Mouse (Mus musculus) intestine, embryonic 14.5 days (tissue): ENCODE measurements around the gene Stra8. TPM values are rescaled to one million over a fixed set of nuclear protein-coding genes. Genes with fewer than 3 reads are reported as not detected.
A peak's percentile ranks its signal among the peaks of the same experiment; 100 is the strongest.

Experiments used
- ATAC-seq: fragments of 200-750 bp; cut with Nextera tagmentation; replicated peaks from 2 replicates; pipeline ENCODE4 v1.8.0; 2017; ENCODE audit warnings: low read depth, moderate number of reproducible peaks, moderate TSS enrichment, moderate library complexity; ENCODE audit not compliant: low FRiP score, low TSS enrichment
- DNase-seq: peaks from one replicate; pipeline ENCODE4 v3.0.0-alpha.2; 2018; ENCODE audit warnings: low spot score
- H3K27ac ChIP-seq: fragments of 300-500 bp; sonication (generic); 2 replicates; pipeline ENCODE4 v1.5.1; 2014; ENCODE audit warnings: low read depth, mild to moderate bottlenecking, control low read depth
- H3K27me3 ChIP-seq: fragments of 300-500 bp; sonication (generic); replicated peaks from 2 replicates; pipeline ENCODE4 v1.6.1; 2014; ENCODE audit warnings: low read length, control low read depth; ENCODE audit not compliant: control insufficient read depth, insufficient read depth
- H3K36me3 ChIP-seq: fragments of 300-500 bp; sonication (generic); 2 replicates; pipeline ENCODE4 v1.6.1; 2014; ENCODE audit warnings: low read length, control low read depth; ENCODE audit not compliant: control insufficient read depth, insufficient read depth
- H3K4me1 ChIP-seq: fragments of 300-500 bp; sonication (generic); replicated peaks from 2 replicates; pipeline ENCODE4 v1.6.1; 2014; ENCODE audit warnings: low read length, control low read depth, mixed read lengths; ENCODE audit not compliant: control insufficient read depth, insufficient read depth
- H3K4me2 ChIP-seq: fragments of 300-500 bp; sonication (generic); 2 replicates; pipeline ENCODE4 v1.6.1; 2014; ENCODE audit warnings: low read length
- H3K4me3 ChIP-seq: fragments of 300-500 bp; sonication (generic); 2 replicates; pipeline ENCODE4 v1.5.1; 2014; ENCODE audit warnings: low read depth, low read length, control low read depth, mixed read lengths
- H3K9ac ChIP-seq: fragments of 300-500 bp; sonication (generic); 2 replicates; pipeline ENCODE4 v1.6.1; 2014; ENCODE audit warnings: mild to moderate bottlenecking, low read length
- H3K9me3 ChIP-seq: fragments of 300-500 bp; sonication (generic); 2 replicates; pipeline ENCODE4 v1.6.1; 2016; ENCODE audit warnings: low read length, control low read depth; ENCODE audit not compliant: control insufficient read depth
- WGBS: fragments of 180-500 bp; shearing (Covaris S2); extraction: QIAGEN DNeasy Blood & Tissue Kit; methylation state at CpG from one replicate; pipeline ENCODE4 v1.1.7; 2014; 5-methylcytosine and 5-hydroxymethylcytosine counted together
- polyA plus RNA-seq: library from polyadenylated mRNA; unstranded; fragments of >200 nt; fragmentation: Nextera tagmentation; extraction: Ambion mirVana; gene quantifications from 2 replicates; pipeline ENCODE4 v1.2.1, GENCODE M21; 2014

Gene Stra8
- polyA plus RNA-seq, 1 experiment from 2014 or later, result not detected

DNA sequence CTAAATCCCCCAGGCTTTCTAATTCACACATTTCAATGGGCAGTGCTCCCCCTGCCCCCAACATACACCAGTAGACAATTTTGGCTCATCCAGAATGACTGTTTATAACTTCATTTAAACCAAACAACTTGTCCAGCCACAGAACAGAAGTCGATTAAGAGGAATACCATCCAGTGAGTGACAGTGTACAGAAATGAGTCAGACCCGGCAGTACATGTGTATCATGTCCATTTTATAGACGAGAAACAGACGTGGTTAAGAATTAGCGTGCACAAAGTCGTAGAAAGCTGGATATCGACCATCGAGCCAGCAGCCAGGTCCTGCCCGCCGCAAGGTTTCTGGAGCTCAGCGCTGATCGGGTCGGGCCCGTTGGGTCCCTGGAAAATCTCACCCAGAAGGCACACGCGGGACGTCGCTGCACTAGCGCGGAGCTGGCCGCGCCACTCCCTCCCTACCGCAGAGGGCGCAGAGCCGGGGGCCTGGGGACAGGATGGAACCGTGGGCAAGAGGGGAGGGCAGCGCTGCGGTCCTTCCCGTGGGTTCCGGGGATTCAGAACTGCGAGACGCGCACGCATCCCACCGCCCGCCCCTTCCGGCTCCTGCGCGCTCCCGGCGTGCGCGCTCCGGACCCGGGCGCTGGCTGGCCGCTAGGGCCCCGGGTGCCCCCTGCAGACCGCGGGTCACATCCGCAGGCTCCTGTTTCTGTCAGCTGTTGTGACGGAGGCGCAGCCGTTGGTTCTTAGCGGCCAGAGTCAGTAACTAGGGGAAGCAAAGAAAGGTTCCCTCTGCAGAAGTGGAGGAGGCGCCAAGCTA, 42.2 kb upstream of the Stra8 start, which contains the start of gene Cyren:
TSS of gene Cyren (minus strand) at position 552 of the 813 bp plus-strand sequence.
- ATAC-seq (peak; percentile 91), DNase-seq (peak; percentile 90)
- peak within 1 kb of the TSS; percentile 80 for H3K9ac ChIP-seq
- peak within 1 kb of the TSS; percentile 60 for H3K4me2 ChIP-seq
- H3K36me3 ChIP-seq, result peaks cover 18% of the 10 kb centered on the region
- H3K27me3 ChIP-seq, result no peaks in the 10 kb centered on the region
- H3K4me1 ChIP-seq, result peaks cover 20% of the 10 kb centered on the region; the same call in 1 of the 2 replicates
- under 1% methylated on average over 55 of the region's 56 CpGs for WGBS
- peak within 1 kb of the TSS; percentile 86 for H3K27ac ChIP-seq
- no peaks in the 10 kb centered on the region for H3K9me3 ChIP-seq
- peak within 1 kb of the TSS; percentile 61 for H3K4me3 ChIP-seq

DNA sequence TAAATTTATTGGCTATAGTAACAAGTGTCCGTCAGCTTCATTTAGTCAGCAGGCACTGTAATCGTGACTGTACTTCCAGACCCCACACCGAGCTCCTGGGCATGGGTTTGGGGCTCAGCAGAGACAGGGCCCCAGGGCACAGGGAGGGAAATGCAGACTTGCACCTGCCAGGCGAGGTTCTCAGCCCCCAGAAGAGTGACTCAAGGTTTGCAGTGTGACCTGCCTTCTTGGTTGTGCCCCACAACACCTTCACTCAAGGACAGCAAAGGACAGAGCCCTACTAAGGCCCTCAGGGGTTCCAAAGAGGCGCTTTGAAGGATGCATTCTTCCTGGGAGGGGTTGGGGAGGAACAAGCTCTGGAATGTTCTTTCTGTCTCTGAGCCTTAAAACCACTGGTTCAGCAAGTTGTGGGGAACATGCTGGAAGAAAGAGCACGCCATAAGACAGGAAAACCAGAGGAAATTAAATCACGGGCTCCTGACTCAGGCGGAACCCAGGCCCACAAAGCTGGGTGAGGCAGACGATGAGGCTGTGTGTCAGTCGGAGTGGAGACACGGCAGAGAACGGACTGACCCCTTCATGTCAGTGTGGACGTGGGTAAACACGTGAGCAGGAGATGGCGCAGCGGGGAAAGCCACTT, 40.7 kb upstream of the Stra8 start:
- Histone ChIP-seq H3K9me3 (no peaks in the 10 kb centered on the region), H3K36me3 (peaks cover 20% of the 10 kb centered on the region; the same call in 1 of the 2 replicates), H3K4me2 (no peak overlapping the region), H3K27ac (no peak overlapping the region), H3K4me1 (peaks cover 20% of the 10 kb centered on the region; the same call in 1 of the 2 replicates), H3K27me3 (no peaks in the 10 kb centered on the region), H3K4me3 (no peak overlapping the region), H3K9ac (no peak overlapping the region)
- DNase-seq, result no peak
- 83% methylated on average over 16 of the region's 16 CpGs for WGBS
- ATAC-seq, result no peak

DNA sequence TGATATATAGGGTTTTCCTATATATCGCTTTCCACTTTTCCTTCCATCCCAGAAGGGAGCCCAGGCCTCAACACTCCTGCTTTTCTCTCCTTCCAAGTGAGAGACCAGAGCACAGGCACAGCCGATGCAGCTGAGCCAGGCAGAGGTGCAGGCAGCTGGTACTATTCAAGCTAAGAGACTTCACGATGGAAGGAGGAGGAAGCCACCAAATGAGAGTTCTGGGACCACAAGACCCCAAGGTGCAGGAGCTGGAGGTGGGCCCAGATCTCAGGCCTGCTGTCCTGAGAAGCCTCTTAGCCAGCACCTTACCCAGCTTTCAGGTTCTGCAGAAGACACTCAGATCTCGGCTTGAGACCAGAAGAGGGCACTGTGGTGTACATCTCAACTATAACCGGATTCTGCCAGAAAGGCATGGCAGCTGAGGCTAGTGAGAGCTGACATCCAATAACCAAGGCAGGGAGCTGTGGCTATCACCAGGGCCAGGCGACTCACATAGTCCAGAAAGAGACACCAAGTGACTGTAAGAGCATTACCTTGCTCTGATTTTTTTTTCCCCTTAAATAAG, 40.0 kb upstream of the Stra8 start:
- Histone ChIP-seq H3K9ac (no peak overlapping the region), H3K36me3 (peaks cover 23% of the 10 kb centered on the region; the same call in 1 of the 2 replicates), H3K4me2 (no peak overlapping the region), H3K27ac (no peak overlapping the region), H3K4me3 (no peak overlapping the region), H3K27me3 (no peaks in the 10 kb centered on the region), H3K9me3 (no peaks in the 10 kb centered on the region), H3K4me1 (peaks cover 20% of the 10 kb centered on the region; the same call in 1 of the 2 replicates)
- DNase-seq (no peak), ATAC-seq (no peak)
- 49% methylated on average over 6 of the region's 6 CpGs for WGBS

DNA sequence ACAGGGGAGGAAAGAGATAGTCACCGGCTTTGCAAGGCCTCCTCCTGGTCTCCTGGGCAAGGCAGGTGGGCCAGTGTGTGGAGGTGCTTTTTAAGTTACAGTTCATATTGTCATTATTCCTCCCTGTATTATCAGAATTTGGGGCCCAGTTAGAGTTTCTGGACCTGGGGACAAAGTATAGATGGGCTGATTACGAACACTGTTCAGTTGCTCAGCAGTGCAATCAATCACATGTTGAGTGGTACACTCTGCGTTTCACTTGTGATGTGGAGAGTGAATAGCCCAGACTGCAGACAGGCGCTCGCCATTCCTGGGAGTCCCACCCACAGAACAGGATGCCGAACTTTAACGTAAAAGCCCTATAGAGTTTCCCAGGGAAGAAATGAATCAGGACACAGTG, 35.2 kb upstream of the Stra8 start:
- H3K4me1 ChIP-seq, result no peaks in the 10 kb centered on the region
- ATAC-seq (no peak), DNase-seq (no peak)
- H3K36me3 ChIP-seq, result peaks cover 44% of the 10 kb centered on the region
- H3K27me3 ChIP-seq, result no peaks in the 10 kb centered on the region
- H3K9ac ChIP-seq, result no peak overlapping the region
- no peak overlapping the region for H3K27ac ChIP-seq
- no peak overlapping the region for H3K4me3 ChIP-seq
- no peak overlapping the region for H3K4me2 ChIP-seq
- 74% methylated on average over 7 of the region's 7 CpGs for WGBS
- H3K9me3 ChIP-seq, result no peaks in the 10 kb centered on the region

DNA sequence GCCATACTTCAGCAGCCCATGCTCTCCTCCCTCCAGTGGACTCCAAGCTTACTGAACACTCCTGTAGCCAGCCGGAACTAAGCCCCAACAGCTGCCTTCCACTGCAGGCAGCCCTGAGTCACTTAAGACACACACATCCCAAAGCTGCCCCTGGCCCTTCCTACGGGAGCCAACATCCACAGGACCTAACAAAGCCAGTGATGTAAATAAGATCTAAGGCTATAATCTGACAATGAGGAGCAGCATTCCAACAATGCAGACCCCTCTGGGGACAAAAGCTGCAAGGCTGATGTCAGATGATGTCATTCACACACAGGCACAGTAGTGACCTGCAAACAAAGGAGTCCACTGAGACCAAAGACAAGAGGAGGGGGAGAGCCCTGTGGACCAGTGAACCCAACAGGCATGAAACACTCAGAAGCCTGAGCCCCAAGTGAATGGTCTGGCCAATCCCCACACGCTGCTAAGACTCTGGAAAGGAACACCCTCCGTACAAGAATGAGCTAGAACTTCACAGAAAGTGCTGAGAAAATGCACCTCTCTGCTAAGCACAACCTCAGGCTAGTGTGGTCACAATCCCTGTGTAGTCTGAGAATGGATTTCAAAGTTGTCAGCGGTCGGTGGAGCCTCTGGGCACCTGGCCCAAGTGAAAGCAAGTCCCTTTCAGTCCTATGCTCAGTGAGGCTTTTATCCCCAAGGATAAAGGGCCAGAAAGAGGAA, 32.7 kb upstream of the Stra8 start:
- Histone ChIP-seq H3K4me3 (no peak overlapping the region), H3K27me3 (no peaks in the 10 kb centered on the region), H3K4me2 (no peak overlapping the region), H3K4me1 (no peaks in the 10 kb centered on the region), H3K9ac (no peak overlapping the region), H3K9me3 (no peaks in the 10 kb centered on the region), H3K36me3 (peaks cover 43% of the 10 kb centered on the region), H3K27ac (no peak overlapping the region)
- no peak for DNase-seq
- 80% methylated on average over 6 of the region's 6 CpGs for WGBS
- ATAC-seq, result no peak

DNA sequence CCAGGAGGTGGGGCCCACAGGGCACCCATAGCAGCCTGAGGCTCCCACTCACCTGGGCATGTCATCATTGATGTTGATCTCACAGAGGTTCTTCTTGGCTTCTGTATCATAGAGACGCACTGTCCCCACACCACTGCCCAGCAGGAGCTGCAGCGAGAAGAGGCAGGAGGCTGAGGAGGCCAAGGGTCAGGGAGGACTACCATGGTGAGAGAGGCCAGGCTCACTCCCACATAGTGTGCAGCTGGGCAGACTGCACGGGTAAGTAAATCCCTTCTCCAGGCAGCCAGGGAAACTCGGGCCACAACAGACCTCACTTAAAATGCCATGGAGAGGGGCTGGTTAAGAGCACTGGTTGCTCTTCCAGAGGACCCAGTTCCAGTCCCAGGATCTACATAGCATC, 30.8 kb upstream of the Stra8 start:
- H3K27ac ChIP-seq, result no peak overlapping the region
- no peak for DNase-seq
- H3K9ac ChIP-seq, result no peak overlapping the region
- no peak overlapping the region for H3K4me2 ChIP-seq
- H3K4me3 ChIP-seq, result no peak overlapping the region
- H3K36me3 ChIP-seq, result peaks cover 53% of the 10 kb centered on the region
- 69% methylated on average over 4 of the region's 4 CpGs for WGBS
- no peaks in the 10 kb centered on the region for H3K4me1 ChIP-seq
- H3K9me3 ChIP-seq, result no peaks in the 10 kb centered on the region
- no peak for ATAC-seq
- H3K27me3 ChIP-seq, result no peaks in the 10 kb centered on the region

DNA sequence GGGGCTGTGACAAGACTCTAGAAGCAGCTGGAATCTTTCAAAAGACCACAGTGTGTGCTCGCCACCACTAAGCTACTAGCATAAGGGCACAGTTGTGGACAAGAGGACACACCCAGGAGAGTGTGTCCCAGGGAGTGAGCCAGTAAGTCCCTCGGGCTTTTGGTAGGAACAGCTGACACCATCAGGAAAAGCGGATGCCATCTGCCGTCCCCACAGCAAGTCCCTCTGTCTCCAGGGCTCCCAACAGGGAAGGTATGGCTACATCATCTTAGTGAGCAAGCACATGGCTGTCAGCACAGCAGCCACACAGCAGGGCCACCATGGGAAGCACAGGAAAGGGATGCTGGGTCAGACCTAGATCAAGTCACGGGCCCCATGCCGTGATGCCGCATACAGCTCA, 24.4 kb upstream of the Stra8 start:
- H3K36me3 ChIP-seq, result peaks cover 67% of the 10 kb centered on the region
- 91% methylated on average over 7 of the region's 7 CpGs for WGBS
- no peak overlapping the region for H3K27ac ChIP-seq
- ATAC-seq, result no peak
- no peak overlapping the region for H3K9ac ChIP-seq
- H3K4me1 ChIP-seq, result no peaks in the 10 kb centered on the region
- H3K9me3 ChIP-seq, result no peaks in the 10 kb centered on the region
- no peak for DNase-seq
- H3K4me2 ChIP-seq, result no peak overlapping the region
- H3K4me3 ChIP-seq, result no peak overlapping the region
- H3K27me3 ChIP-seq, result no peaks in the 10 kb centered on the region

DNA sequence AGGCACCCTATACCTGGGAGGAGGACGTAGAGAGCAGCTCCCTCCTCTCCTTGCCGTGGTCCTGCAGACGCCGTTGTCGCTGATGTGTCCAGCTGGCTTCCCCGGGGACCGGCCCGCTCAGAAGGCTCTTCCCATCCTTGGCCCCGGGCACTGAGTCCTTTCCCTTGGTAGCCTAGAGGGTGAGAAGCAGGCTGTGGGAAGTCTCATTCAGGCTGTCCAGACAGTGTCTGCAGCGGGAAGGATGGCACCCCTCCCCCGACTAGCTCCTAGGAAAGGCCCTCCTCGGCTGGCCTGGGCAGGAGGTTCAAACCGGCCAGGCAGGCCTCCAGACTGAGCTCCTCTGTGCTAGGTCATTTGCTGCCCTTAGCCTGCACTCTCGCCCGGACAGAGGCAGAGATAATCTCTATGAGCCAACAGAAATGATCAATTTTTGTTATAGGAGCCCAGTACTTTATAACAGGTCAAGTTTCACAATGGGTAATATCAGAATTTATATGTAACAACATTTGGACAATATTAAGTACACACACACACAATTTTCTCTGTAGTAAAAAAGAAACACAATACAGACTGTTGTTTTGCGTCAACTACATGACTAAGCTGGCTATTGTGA, 23.7 kb upstream of the Stra8 start:
- Histone ChIP-seq H3K9me3 (no peaks in the 10 kb centered on the region), H3K4me2 (no peak overlapping the region), H3K9ac (no peak overlapping the region), H3K27me3 (no peaks in the 10 kb centered on the region), H3K27ac (no peak overlapping the region), H3K4me1 (no peaks in the 10 kb centered on the region), H3K4me3 (no peak overlapping the region), H3K36me3 (peaks cover 65% of the 10 kb centered on the region)
- 56% methylated on average over 16 of the region's 16 CpGs for WGBS
- DNase-seq (no peak), ATAC-seq (no peak)
